In the genomic region with DNA sequence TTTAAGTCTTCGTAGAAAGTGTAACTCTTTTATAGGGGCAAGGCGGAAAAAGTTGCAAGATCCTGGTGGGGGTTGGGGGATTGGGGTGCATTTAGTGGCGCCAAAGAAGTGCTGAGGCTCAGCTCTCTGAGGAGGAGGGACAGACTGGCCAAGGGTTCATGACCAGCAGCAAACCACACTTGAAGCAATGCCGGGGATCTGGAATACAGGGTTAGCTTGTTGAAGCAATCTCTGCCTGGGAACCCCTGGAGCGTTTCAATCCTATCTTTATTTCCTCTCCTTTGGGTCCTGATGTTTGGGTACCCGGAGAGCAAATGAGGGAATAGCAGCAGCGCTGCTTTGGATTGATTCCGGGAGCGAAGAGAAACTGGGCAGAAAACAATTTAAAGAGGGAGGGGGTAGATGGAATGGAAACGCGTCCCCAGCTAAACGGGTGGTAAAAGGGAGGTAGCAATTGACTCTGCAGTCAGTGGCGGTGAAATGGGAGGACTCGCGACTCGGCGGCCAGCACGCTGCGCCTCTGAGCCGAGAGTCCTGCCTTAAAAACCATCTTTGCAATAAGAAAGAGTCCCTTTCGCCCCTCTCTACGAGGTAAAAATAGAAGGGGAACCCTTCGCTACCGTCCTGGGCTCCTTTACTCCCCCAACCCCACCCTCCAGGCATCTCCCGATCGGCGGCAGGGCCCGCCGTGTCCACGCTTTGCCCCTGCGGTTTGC, we compare ENCODE assay signal across 8 mouse cellular contexts.
DNase-seq lines count a peak whose midpoint lies in the region; ATAC-seq lines count a peak whose summit lies in the region.

No protein-coding gene starts in this region.

- H3K36me3 ChIP-seq in hindbrain, embryonic 13.5 days = no peaks in the 10 kb centered on the region
- H3K36me3 ChIP-seq in midbrain, embryonic 11.5 days (ENCODE audit: control insufficient read depth, insufficient read depth, low read length) = no peaks in the 10 kb centered on the region

- H3K4me1 ChIP-seq in hindbrain, embryonic 13.5 days (replicated peaks) = peaks cover 25% of the 10 kb centered on the region
- H3K4me1 ChIP-seq in midbrain, embryonic 11.5 days (ENCODE audit: control insufficient read depth, insufficient read depth, low read length) = peaks cover 7% of the 10 kb centered on the region

- no peak for ATAC-seq in hindbrain, embryonic 13.5 days (ENCODE audit: low FRiP score)
- ATAC-seq in midbrain, embryonic 11.5 days (ENCODE audit: low FRiP score) = peak; percentile 3; the same call in 1 of the 2 replicates

- H3K4me2 ChIP-seq in hindbrain, embryonic 13.5 days = peak overlapping the region; percentile 50
- H3K4me2 ChIP-seq in midbrain, embryonic 11.5 days = peak overlapping the region; percentile 27

- peak; percentile 5 for DNase-seq in gastrocnemius, postnatal 10 days
- no peak for DNase-seq in gastrocnemius, postnatal 36 days
- peak; percentile 17 for DNase-seq in embryo, embryonic 10 days (ENCODE audit: low spot score)
- DNase-seq in midbrain, embryonic 11.5 days (ENCODE audit: low spot score, missing footprints) = no peak
- no peak for DNase-seq in thymus, postnatal 4 days
- no peak for DNase-seq in adipocyte (ENCODE audit: low spot score)
- no peak for DNase-seq in left cerebral cortex, postnatal 36 days (ENCODE audit: low spot score in 2 of 2)

- H3K4me3 ChIP-seq in hindbrain, embryonic 13.5 days = peak overlapping the region; percentile 26
- H3K4me3 ChIP-seq in midbrain, embryonic 11.5 days (ENCODE audit: low read depth, low read length) = peak overlapping the region; percentile 1; the same call in 1 of the 2 replicates

- intact Hi-C loops in gastrocnemius, postnatal 36 days (cut with DNase I) = no loop called here
- intact Hi-C loops in left cerebral cortex, postnatal 36 days (cut with DNase I) = loop anchor here (5.0 kb wide), 2 partner anchors 52 to 108 kb away; no protein-coding TSS in a partner anchor

- WGBS in hindbrain, embryonic 13.5 days = 2% methylated on average over 31 of the region's 31 CpGs
- under 1% methylated on average over 31 of the region's 31 CpGs for WGBS in midbrain, embryonic 11.5 days

- H3K9me3 ChIP-seq in hindbrain, embryonic 13.5 days = no peaks in the 10 kb centered on the region
- H3K9me3 ChIP-seq in midbrain, embryonic 11.5 days (ENCODE audit: control insufficient read depth, low read length) = no peaks in the 10 kb centered on the region

- H3K9ac ChIP-seq in hindbrain, embryonic 13.5 days = 0 out of 2 replicates have a peak overlapping the region, but pooled peaks have one; percentile 5
- 0 out of 2 replicates have a peak overlapping the region, but pooled peaks have one; percentile 14 for H3K9ac ChIP-seq in midbrain, embryonic 11.5 days (ENCODE audit: low read length)

- no peak overlapping the region for H3K27ac ChIP-seq in hindbrain, embryonic 13.5 days
- H3K27ac ChIP-seq in midbrain, embryonic 11.5 days (ENCODE audit: low read depth, low read length) = no peak overlapping the region

- peaks cover 89% of the 10 kb centered on the region for H3K27me3 ChIP-seq in hindbrain, embryonic 13.5 days
- peaks cover 68% of the 10 kb centered on the region for H3K27me3 ChIP-seq in midbrain, embryonic 11.5 days (ENCODE audit: control insufficient read depth, insufficient read depth, low read length)

Comparison
In these comparisons a context has a peak if more than half of its experiments do, and no peak if none do; other contexts are left out.
1. DNase-seq: peak in gastrocnemius, postnatal 10 days (single experiment) and embryo, embryonic 10 days (single experiment); none in gastrocnemius, postnatal 36 days (0 of 2), midbrain, embryonic 11.5 days (single experiment), thymus, postnatal 4 days (single experiment), adipocyte (single experiment) and left cerebral cortex, postnatal 36 days (0 of 2).